In the genomic region with DNA sequence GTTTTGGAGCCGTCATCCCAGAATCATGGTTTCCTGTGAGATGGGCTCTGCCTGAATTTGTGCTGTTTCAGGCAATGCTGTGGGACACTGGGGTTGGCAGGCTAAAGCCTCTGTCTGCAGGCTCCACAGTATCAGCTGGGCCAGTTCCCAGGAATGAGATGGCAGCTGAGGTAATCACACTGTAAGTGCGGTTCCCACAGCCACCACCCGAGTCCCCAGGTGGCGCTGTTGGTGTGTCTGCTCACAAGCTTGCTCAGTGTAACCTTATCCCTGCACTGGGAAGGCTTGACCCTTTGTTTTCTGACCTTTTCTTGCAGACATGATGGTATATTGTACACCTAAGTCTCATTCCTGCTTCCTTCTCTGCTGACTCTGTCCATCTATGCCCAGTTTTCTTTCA, we compare ENCODE assay signal across 9 mouse cellular contexts. TPM values are rescaled to one million over a fixed set of nuclear protein-coding genes. Genes with fewer than 3 reads are reported as not detected.
DNase-seq lines count a peak whose midpoint lies in the region; ATAC-seq and TF ChIP-seq lines count a peak whose summit lies in the region.
"Had no signal": no experiment of that assay in that cellular context is flagged by ENCODE, and none has a peak within 500 bp of the region (broad histone marks: within the 10 kb centered on the region; RNA-seq: fewer than 3 reads in every experiment).

No protein-coding gene starts in this region.

- WGBS in heart, adult 2 months: 13% methylated on average over 4 of the region's 4 CpGs
- 10% methylated on average over 4 of the region's 4 CpGs for WGBS in heart, embryonic 12.5 days
- WGBS in hindbrain, embryonic 11.5 days: 19% methylated on average over 4 of the region's 4 CpGs

- no peaks in the 10 kb centered on the region for H3K79me2 ChIP-seq in heart, adult 2 months (replicated peaks; ENCODE audit: control insufficient read depth, insufficient read depth, low read length)

- H3K4me2 ChIP-seq in heart, embryonic 12.5 days: no peak overlapping the region
- no peak overlapping the region for H3K4me2 ChIP-seq in hindbrain, embryonic 11.5 days (replicated peaks; ENCODE audit: low read depth, low read length)
- H3K4me2 ChIP-seq: limb, embryonic 13.5 days had no signal

- H3K4me1 ChIP-seq in heart, adult 2 months (ENCODE audit: control insufficient read depth, insufficient read depth, low read length): no peaks in the 10 kb centered on the region
- H3K4me1 ChIP-seq in heart, embryonic 12.5 days (replicated peaks): no peaks in the 10 kb centered on the region
- no peaks in the 10 kb centered on the region for H3K4me1 ChIP-seq in hindbrain, embryonic 11.5 days (replicated peaks; ENCODE audit: control insufficient read depth, insufficient read depth, low read length)

- TF ChIP-seq EP300 in heart, adult 2 months (IDR thresholded peaks at IDR 0.05; ENCODE audit: insufficient read depth, low read depth, low read length): no peak

- TF ChIP-seq CTCF in heart, adult 2 months (IDR thresholded peaks at IDR 0.05): peak; percentile 70
- peak; percentile 67 for TF ChIP-seq CTCF in Patski (IDR thresholded peaks at IDR 0.05)

- H3K4me3 ChIP-seq in heart, adult 2 months: no peak overlapping the region
- H3K4me3 ChIP-seq in heart, embryonic 12.5 days: no peak overlapping the region
- H3K4me3 ChIP-seq in hindbrain, embryonic 11.5 days (ENCODE audit: low read depth, low read length): no peak overlapping the region
- H3K4me3 ChIP-seq: limb, embryonic 13.5 days had no signal

- no peaks in the 10 kb centered on the region for H3K9me3 ChIP-seq in heart, embryonic 12.5 days (replicated peaks)
- H3K9me3 ChIP-seq in hindbrain, embryonic 11.5 days (ENCODE audit: control insufficient read depth, low read length): no peaks in the 10 kb centered on the region
- H3K9me3 ChIP-seq: limb, embryonic 13.5 days had no signal

- ATAC-seq in heart, embryonic 12.5 days (ENCODE audit: insufficient number of reproducible peaks, low FRiP score): no peak
- peak; percentile 36 for ATAC-seq in Patski
- peak; percentile 80 for ATAC-seq in hindbrain, embryonic 11.5 days (ENCODE audit: low FRiP score)

- intact Hi-C loops in heart, adult 2 months (cut with DNase I): loop anchor here (10.0 kb wide), 1 partner anchor 495 kb away; the partner anchor contains the start of gene Acsm5
- intact Hi-C loops in left cerebral cortex, postnatal 14 days (cut with DNase I): loop anchor here (10.0 kb wide), 1 partner anchor 495 kb away; the partner anchor contains the start of gene Acsm5

- peak; percentile 28 to 37 for DNase-seq in heart, adult 2 months
- DNase-seq in Patski (ENCODE audit: low read depth, low spot score): no peak
- DNase-seq in embryo, embryonic 10.5 days (ENCODE audit: low spot score): peak; percentile 85
- peak; percentile 86 for DNase-seq in hindbrain, embryonic 11.5 days (ENCODE audit: low spot score)
- DNase-seq in left cerebral cortex, postnatal 14 days (ENCODE audit: low spot score in 2 of 2): peak; percentile 42 to 49
- peak; percentile 57 for DNase-seq in neural tube, embryonic 10.5 days (ENCODE audit: extremely low spot score, low spot score)
- no peak for DNase-seq in urinary bladder, postnatal 10 days (ENCODE audit: low spot score)

- H3K27me3 ChIP-seq in heart, adult 2 months (ENCODE audit: control insufficient read depth, insufficient read depth, low read length): no peaks in the 10 kb centered on the region
- H3K27me3 ChIP-seq in heart, embryonic 12.5 days (replicated peaks): peaks cover 18% of the 10 kb centered on the region
- no peaks in the 10 kb centered on the region for H3K27me3 ChIP-seq in Patski
- no peaks in the 10 kb centered on the region; the same call in 1 of the 2 replicates for H3K27me3 ChIP-seq in hindbrain, embryonic 11.5 days (ENCODE audit: control insufficient read depth, insufficient read depth, low read length)
- H3K27me3 ChIP-seq: limb, embryonic 13.5 days had no signal

- TF ChIP-seq POLR2A in heart, adult 2 months (IDR thresholded peaks at IDR 0.05; ENCODE audit: insufficient read depth, low read depth, low read length): no peak

- POLR2A ChIA-PET in Patski (lab: Charles Lee): no interaction called here

- H3K9ac ChIP-seq in heart, adult 2 months (ENCODE audit: low read depth, low read length): no peak overlapping the region
- no peak overlapping the region for H3K9ac ChIP-seq in heart, embryonic 12.5 days
- H3K9ac ChIP-seq in hindbrain, embryonic 11.5 days (ENCODE audit: low read depth, low read length): no peak overlapping the region
- H3K9ac ChIP-seq: limb, embryonic 13.5 days had no signal

- in situ Hi-C loops in Patski (cut with MboI; ENCODE audit: low pct_unique_long_range_greater_than_20kb): loop anchor here (10.0 kb wide), 1 partner anchor 495 kb away; the partner anchor contains the start of gene Acsm5

- H3K36me3 ChIP-seq in heart, adult 2 months (ENCODE audit: control insufficient read depth, insufficient read depth, low read length): no peaks in the 10 kb centered on the region
- H3K36me3 ChIP-seq in heart, embryonic 12.5 days: no peaks in the 10 kb centered on the region
- no peaks in the 10 kb centered on the region for H3K36me3 ChIP-seq in hindbrain, embryonic 11.5 days (ENCODE audit: control insufficient read depth, insufficient read depth, low read length)
- H3K36me3 ChIP-seq: limb, embryonic 13.5 days had no signal

- CTCF ChIA-PET in Patski (lab: Charles Lee): interaction anchor here (1.2 to 1.4 kb wide), 2 partner anchors 408 to 495 kb away, joined by 3 read pairs; no protein-coding TSS in a partner anchor

- H3K27ac ChIP-seq in heart, adult 2 months: no peak overlapping the region
- no peak overlapping the region for H3K27ac ChIP-seq in heart, embryonic 12.5 days (ENCODE audit: poor library complexity, severe bottlenecking)
- no peak overlapping the region for H3K27ac ChIP-seq in hindbrain, embryonic 11.5 days (ENCODE audit: low read depth, low read length)
- H3K27ac ChIP-seq: limb, embryonic 13.5 days had no signal

RNA-seq across cellular contexts. Expression of gene Gprc5b, which starts 24.5 kb away (rescaled TPM):
- total RNA-seq in heart, adult 2 months (2021): 10 to 100 TPM; 11.3 to 11.6 TPM
- polyA plus RNA-seq in heart, adult 2 months (2012; rRNA removed): 20.4 and 24.0 TPM in 2 replicates
- polyA plus RNA-seq in heart, embryonic 12.5 days (2016; fragmentation: Nextera tagmentation; extraction: Ambion mirVana): 3.3 and 3.6 TPM in 2 replicates
- 23.3 TPM for polyA plus RNA-seq in Patski (2021)
- 27.2 and 30.3 TPM in 2 replicates for polyA plus RNA-seq in hindbrain, embryonic 11.5 days (2014; fragmentation: Nextera tagmentation; extraction: Ambion mirVana)
- 10 to 100 TPM; 59.1 to 70.6 TPM for total RNA-seq in left cerebral cortex, postnatal 14 days (2021)

Comparison
In these comparisons a context has a peak if more than half of its experiments do, and no peak if none do; other contexts are left out.
1. DNase-seq: peak in heart, adult 2 months (2 of 2), embryo, embryonic 10.5 days (single experiment), hindbrain, embryonic 11.5 days (single experiment), left cerebral cortex, postnatal 14 days (2 of 2) and neural tube, embryonic 10.5 days (single experiment); none in Patski (single experiment) and urinary bladder, postnatal 10 days (single experiment).